Mouse (Mus musculus): ENCODE data around the gene Itih2. TPM values are rescaled to one million over a fixed set of nuclear protein-coding genes. Genes with fewer than 3 reads are reported as not detected.

The Itih2 gene
- polyA plus RNA-seq, 1 experiment from 2014 or later: 4.5 TPM

DNA sequence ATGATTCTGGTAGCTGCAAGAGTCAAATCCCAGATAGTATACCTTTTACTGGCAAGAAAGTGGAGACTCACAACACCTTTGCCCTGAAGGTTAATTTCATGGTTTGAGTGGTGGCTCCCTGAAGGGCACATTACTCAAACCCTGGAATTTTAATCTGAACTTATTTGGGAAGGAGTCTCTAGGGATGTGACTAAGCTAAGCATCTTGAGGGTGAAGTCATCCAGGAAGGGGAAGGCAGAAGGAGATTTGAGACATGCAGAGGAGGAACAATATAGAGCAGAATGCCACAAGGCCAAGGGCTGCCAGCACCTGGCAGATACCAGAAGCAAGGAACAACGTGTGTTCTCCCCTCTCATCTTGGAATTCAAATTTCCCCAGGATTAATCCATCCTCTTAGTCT, 12.4 kb downstream of the Itih2 start:
- Histone ChIP-seq H3K36me3 (no peaks in the 10 kb centered on the region), H3K9me3 (replicated peaks) (no peaks in the 10 kb centered on the region), H3K27ac (ENCODE audit: poor library complexity, severe bottlenecking) (no peak overlapping the region), H3K4me2 (no peak overlapping the region), H3K27me3 (replicated peaks) (no peaks in the 10 kb centered on the region), H3K9ac (no peak overlapping the region), H3K4me1 (replicated peaks) (no peaks in the 10 kb centered on the region), H3K4me3 (no peak overlapping the region)
- no peak for ATAC-seq (ENCODE audit: insufficient number of reproducible peaks, low FRiP score)
- 33% methylated on average over 1 of the region's 1 CpGs for WGBS

- ATAC-seq (ENCODE audit: insufficient number of reproducible peaks, low FRiP score): no peak
- Histone ChIP-seq H3K4me1 (replicated peaks) (no peaks in the 10 kb centered on the region), H3K9me3 (replicated peaks) (no peaks in the 10 kb centered on the region), H3K4me2 (no peak overlapping the region), H3K27me3 (replicated peaks) (no peaks in the 10 kb centered on the region), H3K36me3 (no peaks in the 10 kb centered on the region), H3K9ac (no peak overlapping the region), H3K4me3 (no peak overlapping the region), H3K27ac (ENCODE audit: poor library complexity, severe bottlenecking) (no peak overlapping the region)
- 70% methylated on average over 6 of the region's 6 CpGs for WGBS
Measured at GRCm38 (mm10) chr2:10108535-10109189, 22.5 kb downstream of the Itih2 start.

DNA sequence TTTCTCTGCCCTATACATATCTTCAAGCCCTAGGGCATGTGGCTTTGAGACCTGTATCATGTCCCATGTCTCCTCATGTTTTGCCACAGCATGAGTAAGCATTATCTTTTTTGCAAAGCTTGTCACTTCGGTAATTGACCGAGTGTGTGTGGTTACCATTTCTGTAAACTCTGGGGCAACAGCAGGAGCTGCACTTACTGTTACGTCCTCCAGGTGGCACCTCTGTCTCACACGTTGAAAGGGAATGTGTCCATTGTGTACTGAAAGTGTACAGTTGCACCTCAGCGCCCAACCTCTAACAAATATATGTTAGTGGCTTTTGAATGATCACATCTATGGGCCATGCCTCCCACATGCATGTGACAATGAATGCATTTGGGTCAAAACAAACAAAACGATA, 30.0 kb downstream of the Itih2 start:
- no peak for ATAC-seq (ENCODE audit: insufficient number of reproducible peaks, low FRiP score)
- peaks cover 8% of the 10 kb centered on the region; the same call in 1 of the 2 replicates for H3K4me1 ChIP-seq (replicated peaks)
- no peak overlapping the region for H3K9ac ChIP-seq
- WGBS: 37% methylated on average over 6 of the region's 6 CpGs
- H3K27me3 ChIP-seq (replicated peaks): no peaks in the 10 kb centered on the region
- no peak overlapping the region for H3K4me3 ChIP-seq
- no peak overlapping the region for H3K27ac ChIP-seq (ENCODE audit: poor library complexity, severe bottlenecking)
- no peak overlapping the region for H3K4me2 ChIP-seq
- H3K9me3 ChIP-seq (replicated peaks): no peaks in the 10 kb centered on the region
- H3K36me3 ChIP-seq: no peaks in the 10 kb centered on the region

DNA sequence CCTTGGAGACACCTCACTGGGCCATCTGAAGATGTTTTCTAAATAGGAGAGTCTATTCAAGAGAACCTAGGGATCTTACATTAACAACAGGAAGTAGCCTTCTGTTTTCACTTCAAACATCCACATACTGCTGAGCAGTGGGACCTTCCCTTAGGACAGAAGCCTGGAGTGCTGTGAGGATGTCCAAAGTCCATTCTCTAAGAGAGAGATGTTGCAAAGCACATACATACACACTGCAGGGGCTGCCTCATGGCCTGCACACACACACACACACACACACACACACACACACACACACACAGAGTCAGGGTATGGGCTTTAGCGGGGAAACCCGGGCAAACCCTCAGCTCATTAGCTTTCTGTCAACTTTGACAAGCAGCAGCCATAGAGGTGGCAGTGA, 30.7 kb downstream of the Itih2 start:
- no peaks in the 10 kb centered on the region for H3K27me3 ChIP-seq (replicated peaks)
- H3K9ac ChIP-seq: no peak overlapping the region
- no peaks in the 10 kb centered on the region for H3K36me3 ChIP-seq
- WGBS: 59% methylated on average over 2 of the region's 2 CpGs
- H3K9me3 ChIP-seq (replicated peaks): no peaks in the 10 kb centered on the region
- no peak overlapping the region for H3K4me2 ChIP-seq
- H3K27ac ChIP-seq (ENCODE audit: poor library complexity, severe bottlenecking): no peak overlapping the region
- H3K4me3 ChIP-seq: no peak overlapping the region
- no peak for ATAC-seq (ENCODE audit: insufficient number of reproducible peaks, low FRiP score)
- H3K4me1 ChIP-seq (replicated peaks): peaks cover 8% of the 10 kb centered on the region; the same call in 1 of the 2 replicates

DNA sequence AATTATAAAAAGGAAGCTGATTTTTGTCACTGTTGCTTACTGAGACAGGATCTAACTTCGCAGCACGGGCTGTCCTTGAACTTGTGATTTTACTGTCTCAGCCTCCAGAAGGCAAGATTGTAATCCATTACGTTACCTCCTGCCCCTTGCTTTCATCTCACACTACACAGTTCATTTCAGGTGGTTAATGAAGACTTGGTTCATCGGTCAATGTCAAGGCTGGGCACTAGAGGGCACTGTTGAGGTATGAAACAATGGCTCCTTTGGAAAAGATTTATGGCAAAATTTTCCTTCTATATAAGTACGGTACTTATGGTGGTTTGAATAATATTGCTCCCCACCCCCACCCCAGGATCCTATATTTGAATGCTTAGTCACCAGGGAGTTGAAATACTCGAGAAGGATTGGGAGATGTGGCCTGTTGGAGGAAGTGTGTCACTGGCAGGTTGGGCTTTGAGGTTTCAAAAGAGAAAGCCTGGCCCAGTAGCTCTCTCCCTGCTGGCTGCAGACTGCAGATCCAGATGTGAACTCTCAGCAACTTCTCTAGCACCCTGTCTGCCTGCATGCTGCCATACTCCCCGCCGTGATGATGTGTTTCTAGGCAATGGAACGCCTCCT, 32.5 kb downstream of the Itih2 start:
- 32% methylated on average over 9 of the region's 9 CpGs for WGBS
- Histone ChIP-seq H3K4me3 (no peak overlapping the region), H3K36me3 (peaks cover 9% of the 10 kb centered on the region; the same call in 1 of the 2 replicates), H3K9me3 (replicated peaks) (no peaks in the 10 kb centered on the region), H3K27ac (ENCODE audit: poor library complexity, severe bottlenecking) (no peak overlapping the region), H3K9ac (no peak overlapping the region), H3K4me2 (no peak overlapping the region), H3K4me1 (replicated peaks) (peaks cover 8% of the 10 kb centered on the region; the same call in 1 of the 2 replicates), H3K27me3 (replicated peaks) (no peaks in the 10 kb centered on the region)
- ATAC-seq (ENCODE audit: insufficient number of reproducible peaks, low FRiP score): no peak

GRCm38 (mm10) chr2:10094327-10095100, 36.7 kb downstream of the Itih2 start:
- 87% methylated on average over 14 of the region's 14 CpGs for WGBS
- no peaks in the 10 kb centered on the region for H3K27me3 ChIP-seq (replicated peaks)
- no peaks in the 10 kb centered on the region for H3K4me1 ChIP-seq (replicated peaks)
- no peak for ATAC-seq (ENCODE audit: insufficient number of reproducible peaks, low FRiP score)
- H3K4me3 ChIP-seq: no peak overlapping the region
- no peak overlapping the region for H3K27ac ChIP-seq (ENCODE audit: poor library complexity, severe bottlenecking)
- H3K4me2 ChIP-seq: no peak overlapping the region
- no peaks in the 10 kb centered on the region for H3K9me3 ChIP-seq (replicated peaks)
- peaks cover 43% of the 10 kb centered on the region for H3K36me3 ChIP-seq
- no peak overlapping the region for H3K9ac ChIP-seq

DNA sequence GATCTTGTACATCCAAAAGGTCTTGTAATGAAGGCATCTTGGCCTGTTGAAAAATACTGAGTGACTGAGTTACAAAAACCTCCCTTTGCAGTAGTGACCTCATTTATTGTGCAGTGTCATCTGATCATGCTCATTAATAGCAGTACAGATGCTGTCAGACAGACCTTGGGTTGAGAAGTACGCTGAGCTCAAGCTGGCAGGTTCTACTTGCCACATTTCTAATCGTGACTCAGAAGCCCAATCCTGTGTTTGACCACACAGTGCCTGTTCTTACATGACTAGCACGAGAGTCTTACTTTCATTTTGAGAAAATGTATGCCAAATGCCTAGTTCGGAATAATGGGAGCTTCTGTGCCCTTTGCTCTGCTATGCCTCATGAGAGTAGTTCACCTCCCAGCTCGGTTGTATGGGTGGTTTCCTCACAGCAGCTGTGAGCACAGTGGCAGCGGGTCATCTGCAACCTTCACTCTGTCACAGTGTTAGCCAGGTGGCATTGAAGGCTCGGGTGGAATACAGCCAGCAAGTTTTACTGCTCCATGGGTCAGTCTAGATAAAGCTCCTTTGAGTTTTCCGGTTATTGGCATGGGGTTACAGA, 43.8 kb downstream of the Itih2 start:
- ATAC-seq (ENCODE audit: insufficient number of reproducible peaks, low FRiP score): no peak
- Histone ChIP-seq H3K4me1 (replicated peaks) (peaks cover 10% of the 10 kb centered on the region), H3K27me3 (replicated peaks) (no peaks in the 10 kb centered on the region), H3K4me3 (no peak overlapping the region), H3K9me3 (replicated peaks) (no peaks in the 10 kb centered on the region), H3K9ac (no peak overlapping the region), H3K36me3 (peaks cover 65% of the 10 kb centered on the region), H3K4me2 (no peak overlapping the region), H3K27ac (ENCODE audit: poor library complexity, severe bottlenecking) (no peak overlapping the region)
- 81% methylated on average over 8 of the region's 8 CpGs for WGBS

DNA sequence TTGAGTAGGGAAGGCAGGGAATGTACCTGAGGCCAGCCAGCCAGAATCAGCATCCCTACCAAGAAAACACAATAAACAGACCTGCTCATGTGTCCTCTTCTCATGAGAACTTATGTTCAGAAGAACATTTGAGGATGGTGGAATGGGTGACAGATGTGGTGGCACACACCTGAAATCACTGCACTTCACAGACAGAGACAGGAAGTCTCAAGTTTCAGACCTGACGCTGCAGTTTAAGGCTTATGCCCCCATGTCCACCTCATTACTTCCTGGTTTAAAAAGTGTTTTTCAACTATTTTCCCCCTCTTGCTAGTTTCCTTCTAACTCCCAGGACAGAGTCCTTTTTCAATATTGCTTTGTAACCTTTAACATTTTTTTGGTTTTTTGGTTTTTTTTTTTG, 48.5 kb downstream of the Itih2 start:
- H3K4me1 ChIP-seq (replicated peaks): peaks cover 32% of the 10 kb centered on the region
- peaks cover 33% of the 10 kb centered on the region for H3K36me3 ChIP-seq
- no peaks in the 10 kb centered on the region for H3K9me3 ChIP-seq (replicated peaks)
- no peak for ATAC-seq (ENCODE audit: insufficient number of reproducible peaks, low FRiP score)
- H3K4me3 ChIP-seq: no peak overlapping the region
- H3K9ac ChIP-seq: no peak overlapping the region
- no peak overlapping the region for H3K27ac ChIP-seq (ENCODE audit: poor library complexity, severe bottlenecking)
- 93% methylated on average over 1 of the region's 1 CpGs for WGBS
- H3K27me3 ChIP-seq (replicated peaks): no peaks in the 10 kb centered on the region
- no peak overlapping the region for H3K4me2 ChIP-seq

GRCm38 (mm10) chr2:10081453-10082080, 49.6 kb downstream of the Itih2 start:
- Histone ChIP-seq H3K27me3 (replicated peaks) (no peaks in the 10 kb centered on the region), H3K36me3 (peaks cover 23% of the 10 kb centered on the region), H3K9me3 (replicated peaks) (no peaks in the 10 kb centered on the region), H3K27ac (ENCODE audit: poor library complexity, severe bottlenecking) (no peak overlapping the region), H3K4me1 (replicated peaks) (peaks cover 38% of the 10 kb centered on the region), H3K4me3 (peak overlapping the region; percentile 92), H3K4me2 (peak overlapping the region; percentile 78), H3K9ac (peak overlapping the region; percentile 13; the same call in 1 of the 2 replicates)
- no peak for ATAC-seq (ENCODE audit: insufficient number of reproducible peaks, low FRiP score)
- WGBS: 87% methylated on average over 5 of the region's 5 CpGs

GRCm38 (mm10) chr2:10080310-10081010, 50.7 kb downstream of the Itih2 start, which contains the start of the genes Atp5c1 and Kin:
Gene Atp5c1 (minus strand): TSS chr2:10080510.
Gene Kin (plus strand): TSS chr2:10080593.
- peak within 1 kb of the TSS; percentile 97 for H3K9ac ChIP-seq
- H3K9me3 ChIP-seq (replicated peaks): no peaks in the 10 kb centered on the region
- H3K4me1 ChIP-seq (replicated peaks): peaks cover 46% of the 10 kb centered on the region
- peak within 1 kb of the TSS; percentile 92 for H3K4me3 ChIP-seq
- H3K27ac ChIP-seq (ENCODE audit: poor library complexity, severe bottlenecking): peak within 1 kb of the TSS; percentile 96
- H3K36me3 ChIP-seq: peaks cover 24% of the 10 kb centered on the region
- H3K27me3 ChIP-seq (replicated peaks): no peaks in the 10 kb centered on the region
- peak within 1 kb of the TSS; percentile 78 for H3K4me2 ChIP-seq
- WGBS: under 1% methylated on average over 61 of the region's 61 CpGs
- peak; percentile 96 for ATAC-seq (ENCODE audit: insufficient number of reproducible peaks, low FRiP score)
